Mouse (Mus musculus) liver, postnatal 0 days (tissue): ENCODE measurements at regions not wholly inside any gene's neighbourhood (a gene's known extent, or its start where the extent isn't known, plus 50 kb on each side); places are given as distances from the start of the nearest gene placed in this dataset.

ENCODE experiments used
- CTCF ChIP-seq: sonication (generic); IDR thresholded peaks from 2 replicates; pipeline ENCODE4 v1.5.1; 2016; ENCODE audit warnings: antibody characterized with exemption, low read depth
- EP300 ChIP-seq: IDR thresholded peaks from 2 replicates; pipeline ENCODE4 v1.6.1; 2016; ENCODE audit warnings: antibody characterized with exemption, low read depth, mild to moderate bottlenecking

DNA sequence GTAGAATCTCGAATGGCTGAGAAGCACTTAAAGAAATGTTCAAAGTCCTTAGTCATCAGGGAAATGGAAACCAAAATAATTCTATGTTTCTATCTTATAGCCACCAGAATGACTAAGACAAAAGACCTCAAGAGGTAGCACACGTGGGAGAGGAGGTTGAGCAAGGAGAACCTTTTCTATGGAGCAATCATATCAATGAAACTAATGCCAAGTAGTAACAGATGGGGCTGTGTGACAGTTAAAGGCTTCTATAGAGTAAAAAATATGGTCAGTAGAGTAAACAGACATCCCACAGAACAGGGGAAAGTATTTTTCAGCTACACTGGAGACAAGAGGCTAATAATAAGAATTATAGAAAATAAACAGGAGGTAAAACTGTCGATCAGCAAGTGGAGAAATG, 664.3 kb downstream of the Stpg2 start:
- TF ChIP-seq EP300 (no peak), CTCF (no peak)
